Mouse (Mus musculus) cerebellum, adult (tissue): Measurements from ENCODE around the gene Bst1.
A peak's percentile ranks its signal among the peaks of the same experiment; 100 is the strongest.

Source experiments
- ATAC-seq: cut with Nextera tagmentation; 2 replicates; pipeline ENCODE4 v1.9.2; 2017; ENCODE audit warnings: mild to moderate bottlenecking, moderate library complexity, mixed read lengths; ENCODE audit not compliant: insufficient number of reproducible peaks, low FRiP score, low TSS enrichment

Gene Bst1

GRCm38 (mm10) chr5:43807744-43808696 lies 10.7 kb upstream of the Bst1 start:
- ATAC-seq: peak; percentile 95

DNA sequence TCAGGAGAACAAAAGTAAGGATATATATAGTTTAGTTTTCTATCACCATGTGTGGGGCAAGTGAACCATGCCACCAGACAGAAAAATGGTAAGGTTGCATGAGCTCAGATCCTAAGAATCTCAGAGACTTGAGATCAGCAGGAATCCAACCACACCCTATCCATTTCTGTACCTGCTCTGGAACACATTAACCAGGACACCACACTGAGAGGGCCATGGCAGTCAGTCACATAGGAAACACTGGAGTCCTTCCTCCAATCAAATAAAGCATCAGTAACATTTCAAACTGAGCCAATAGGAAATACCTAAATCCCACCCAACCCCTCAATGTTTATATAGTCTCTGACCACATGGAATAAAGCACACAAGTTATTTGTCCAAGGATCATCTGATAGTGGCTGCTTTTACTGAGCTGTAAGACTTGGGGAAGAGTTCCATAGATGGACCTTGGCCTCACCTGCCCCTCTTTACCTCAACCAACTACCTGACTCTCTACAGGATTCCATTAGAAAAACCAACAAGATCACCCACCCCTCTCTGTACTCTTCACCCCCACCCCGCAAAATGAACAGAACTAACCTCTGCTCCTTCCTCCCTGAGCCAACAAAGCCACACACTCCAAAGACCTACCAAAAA lies 8.1 kb upstream of the Bst1 start:
- ATAC-seq: no peak

DNA sequence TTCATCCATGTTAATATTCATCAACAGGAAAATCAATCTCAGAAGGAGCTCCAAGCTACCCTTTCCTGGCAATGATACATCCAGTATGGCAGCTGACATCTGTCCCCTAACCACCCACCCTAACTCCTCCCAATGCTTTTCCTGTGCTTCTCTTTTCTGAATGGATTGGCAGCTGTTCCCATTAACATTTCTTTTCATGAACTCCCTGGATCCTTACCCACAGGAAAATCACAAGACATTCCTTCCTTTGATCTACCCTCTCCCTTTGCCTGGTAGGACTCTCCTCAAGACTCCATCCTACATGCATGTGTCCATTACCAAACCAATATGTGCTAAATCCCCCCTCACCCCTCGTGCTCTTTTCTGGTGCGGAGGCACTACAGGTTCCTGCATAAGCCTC lies 4.1 kb upstream of the Bst1 start:
- ATAC-seq: no peak

- no peak for ATAC-seq
Measured at GRCm38 (mm10) chr5:43815769-43816168, 2.9 kb upstream of the Bst1 start.

GRCm38 (mm10) chr5:43820785-43821184 lies 2.1 kb downstream of the Bst1 start:
- ATAC-seq: no peak

DNA sequence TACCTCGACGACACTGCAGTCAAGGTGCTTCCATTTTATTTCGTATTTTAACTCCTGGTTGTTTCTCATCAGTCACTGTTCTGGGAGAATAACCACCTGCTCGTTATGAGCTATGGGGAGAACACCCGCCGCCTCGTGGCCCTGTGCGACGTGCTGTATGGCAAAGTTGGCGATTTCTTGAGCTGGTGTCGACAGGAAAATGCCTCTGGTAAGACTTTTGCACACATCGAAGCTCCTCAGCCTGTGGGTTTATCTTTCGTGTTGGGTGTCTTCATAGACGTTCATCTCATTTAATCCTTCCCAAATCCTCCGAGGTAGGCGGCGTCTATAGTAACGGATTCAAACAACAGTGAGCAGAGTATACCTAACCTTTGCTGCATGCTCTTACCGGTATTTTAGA lies 2.9 kb downstream of the Bst1 start, which contains the start of gene Fbxl5:
Gene Fbxl5, minus strand, starts transcription at position 101 of the 400 bp plus-strand sequence.
- no peak for ATAC-seq

- no peak for ATAC-seq
Measured at GRCm38 (mm10) chr5:43822199-43822598, 3.5 kb downstream of the Bst1 start.

GRCm38 (mm10) chr5:43822824-43823223 lies 4.1 kb downstream of the Bst1 start:
- no peak for ATAC-seq

- ATAC-seq: no peak
Measured at GRCm38 (mm10) chr5:43824580-43824979, 5.9 kb downstream of the Bst1 start.

GRCm38 (mm10) chr5:43826883-43827282 lies 8.2 kb downstream of the Bst1 start:
- ATAC-seq: no peak

DNA sequence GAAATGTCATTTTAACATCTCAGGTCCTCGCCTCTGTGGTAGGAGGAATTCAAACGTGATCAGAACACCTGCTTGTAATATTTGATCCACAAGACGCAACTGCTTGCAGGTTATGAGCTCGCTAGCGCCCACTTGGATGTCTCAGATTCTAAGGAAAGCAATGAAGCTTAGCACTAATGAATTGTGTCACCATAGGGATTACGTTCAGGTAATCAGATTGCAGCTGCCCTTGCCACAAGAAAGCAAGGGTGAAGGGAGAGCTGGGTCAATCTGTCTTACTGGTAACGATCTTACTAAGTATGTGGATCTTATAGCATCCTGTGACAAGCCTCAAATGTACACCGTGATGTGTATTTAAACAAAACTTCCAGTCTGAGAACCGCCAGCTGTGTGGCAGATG lies 8.7 kb downstream of the Bst1 start:
- no peak for ATAC-seq

- ATAC-seq: peak; percentile 26; the same call in 1 of the 2 replicates
Measured at GRCm38 (mm10) chr5:43836590-43836989, 17.9 kb downstream of the Bst1 start.

GRCm38 (mm10) chr5:43837372-43837771 lies 18.7 kb downstream of the Bst1 start:
- ATAC-seq: peak; percentile 59; the same call in 1 of the 2 replicates

GRCm38 (mm10) chr5:43841144-43842010 lies 22.7 kb downstream of the Bst1 start:
- peak; percentile 28; the same call in 1 of the 2 replicates for ATAC-seq

- no peak for ATAC-seq
Measured at GRCm38 (mm10) chr5:43842011-43842285, 23.3 kb downstream of the Bst1 start.

DNA sequence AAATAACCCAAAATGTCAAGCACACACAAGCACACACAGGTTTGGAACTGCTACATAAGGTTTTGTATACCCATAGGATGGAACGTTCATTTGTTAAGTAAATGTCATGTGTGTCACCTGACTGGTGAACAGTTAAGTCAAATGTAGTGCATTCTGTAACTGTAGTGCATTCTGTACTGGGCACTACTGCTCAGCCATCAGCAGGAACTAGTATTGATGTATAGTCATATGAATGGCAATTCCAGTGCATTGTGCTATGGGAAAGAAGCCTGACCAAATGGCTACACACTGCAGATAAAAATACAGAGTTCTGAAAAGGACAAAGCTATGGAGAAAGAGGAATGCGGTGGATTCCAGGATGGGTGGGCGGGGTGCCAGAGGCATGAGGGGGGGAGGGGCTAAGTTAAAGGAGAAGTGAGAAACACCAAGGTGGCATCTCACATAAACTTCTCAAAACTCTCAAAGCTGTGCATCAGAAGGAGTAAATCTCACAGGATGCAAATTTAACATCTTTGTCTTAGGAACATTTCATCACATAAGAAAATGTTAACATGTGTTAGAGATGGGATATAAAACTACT lies 24.0 kb downstream of the Bst1 start:
- no peak for ATAC-seq

DNA sequence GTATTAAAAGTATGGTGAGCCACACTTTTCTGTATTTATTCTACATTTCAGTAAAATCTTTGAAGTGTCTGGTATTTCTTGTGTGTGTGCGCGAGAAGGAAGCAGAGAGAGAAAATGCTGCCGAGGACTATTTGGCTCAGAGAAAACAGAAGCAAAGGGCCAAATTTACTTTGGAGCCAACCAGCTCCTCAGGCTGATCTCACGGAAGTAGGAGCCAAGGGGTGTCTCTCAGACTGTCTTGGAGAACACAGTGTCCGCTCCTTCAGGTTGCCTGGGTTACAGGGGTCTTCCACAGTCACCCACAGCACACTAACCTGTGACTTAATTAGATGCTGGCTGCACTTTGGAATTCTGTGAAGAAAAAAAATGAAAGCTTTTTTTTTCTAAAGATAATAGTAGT lies 26.4 kb downstream of the Bst1 start:
- no peak for ATAC-seq

DNA sequence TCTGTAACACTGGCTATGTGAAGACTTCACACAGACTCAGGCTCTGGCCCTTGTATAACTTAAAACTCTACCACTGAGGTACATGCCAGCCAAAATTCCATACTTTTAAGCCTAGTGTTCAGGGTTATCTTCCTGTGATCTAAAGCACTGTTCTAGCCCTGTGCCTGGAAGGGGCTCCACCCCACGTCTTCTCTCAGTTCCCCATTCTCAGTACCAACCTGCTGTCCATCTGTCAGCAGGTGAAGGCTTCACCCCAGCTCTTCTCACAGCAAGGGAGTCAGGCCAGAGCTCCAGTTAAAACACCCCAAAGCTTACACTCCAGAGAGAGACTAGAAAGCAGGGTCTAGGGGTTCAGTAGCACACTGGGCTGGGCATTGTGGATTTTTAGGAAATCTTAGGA lies 27.0 kb downstream of the Bst1 start:
- no peak for ATAC-seq

DNA sequence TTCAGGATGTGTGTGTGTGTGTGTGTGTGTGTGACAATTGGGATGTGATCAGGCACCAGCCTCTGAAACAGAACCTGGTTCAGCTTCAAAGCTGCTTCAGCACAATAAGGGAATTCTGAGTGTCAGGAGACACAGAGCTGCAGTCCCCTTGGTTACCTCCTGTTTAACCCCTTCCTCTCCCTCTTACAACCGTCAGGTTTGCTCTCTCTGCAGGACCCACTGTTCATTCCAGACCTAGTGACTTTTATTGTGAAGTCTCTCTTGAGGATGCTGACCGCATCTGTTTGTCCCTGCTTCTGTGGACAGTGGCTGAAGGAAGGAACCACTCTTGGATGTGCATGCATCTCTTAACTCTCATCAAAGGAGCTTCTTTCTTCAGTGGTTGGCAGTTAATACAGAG lies 27.5 kb downstream of the Bst1 start:
- ATAC-seq: no peak

- ATAC-seq: no peak
Measured at GRCm38 (mm10) chr5:43847555-43847954, 28.9 kb downstream of the Bst1 start.
